Mouse (Mus musculus): ENCODE results near the gene Fignl1. TPM values are rescaled to one million over a fixed set of nuclear protein-coding genes. Genes with fewer than 3 reads are reported as not detected.

The Fignl1 gene
- polyA plus RNA-seq, 1 experiment, result 89.3 TPM

- H3K4me3 ChIP-seq (ENCODE audit: low read depth, low read length), result no peak overlapping the region
- H3K27ac ChIP-seq (ENCODE audit: insufficient read depth, low read length), result no peak overlapping the region
- H3K36me3 ChIP-seq (ENCODE audit: control insufficient read depth, insufficient read depth, low read length, poor library complexity, severe bottlenecking), result no peaks in the 10 kb centered on the region
- H3K27me3 ChIP-seq (ENCODE audit: control insufficient read depth, insufficient read depth, low read length, poor library complexity, severe bottlenecking), result peaks cover 3% of the 10 kb centered on the region; the same call in 1 of the 2 replicates
- no peak for TF ChIP-seq CTCF (IDR thresholded peaks at IDR 0.05; ENCODE audit: low read depth, low read length)
- TF ChIP-seq EP300 (IDR thresholded peaks at IDR 0.05; ENCODE audit: insufficient read depth, low read depth, low read length), result no peak
- TF ChIP-seq POLR2A (IDR thresholded peaks at IDR 0.05; ENCODE audit: insufficient read depth, low read length), result no peak
- H3K9ac ChIP-seq (ENCODE audit: low read depth, poor library complexity, severe bottlenecking), result no peak overlapping the region
- H3K4me1 ChIP-seq (ENCODE audit: control insufficient read depth, insufficient read depth, low read length), result no peaks in the 10 kb centered on the region
- H3K9me3 ChIP-seq (replicated peaks; ENCODE audit: control insufficient read depth, insufficient read depth, low read length, poor library complexity, severe bottlenecking), result no peaks in the 10 kb centered on the region
Observed at GRCm38 (mm10) chr11:11774384-11774783, 34.4 kb downstream of the Fignl1 start.

GRCm38 (mm10) chr11:11772196-11772595 lies 36.6 kb downstream of the Fignl1 start:
- H3K27ac ChIP-seq (ENCODE audit: insufficient read depth, low read length), result no peak overlapping the region
- no peaks in the 10 kb centered on the region for H3K4me1 ChIP-seq (ENCODE audit: control insufficient read depth, insufficient read depth, low read length)
- no peak overlapping the region for H3K9ac ChIP-seq (ENCODE audit: low read depth, poor library complexity, severe bottlenecking)
- H3K4me3 ChIP-seq (ENCODE audit: low read depth, low read length), result no peak overlapping the region
- no peak for TF ChIP-seq EP300 (IDR thresholded peaks at IDR 0.05; ENCODE audit: insufficient read depth, low read depth, low read length)
- TF ChIP-seq CTCF (IDR thresholded peaks at IDR 0.05; ENCODE audit: low read depth, low read length), result no peak
- TF ChIP-seq POLR2A (IDR thresholded peaks at IDR 0.05; ENCODE audit: insufficient read depth, low read length), result no peak
- no peaks in the 10 kb centered on the region for H3K36me3 ChIP-seq (ENCODE audit: control insufficient read depth, insufficient read depth, low read length, poor library complexity, severe bottlenecking)
- no peaks in the 10 kb centered on the region for H3K9me3 ChIP-seq (replicated peaks; ENCODE audit: control insufficient read depth, insufficient read depth, low read length, poor library complexity, severe bottlenecking)
- peaks cover 3% of the 10 kb centered on the region; the same call in 1 of the 2 replicates for H3K27me3 ChIP-seq (ENCODE audit: control insufficient read depth, insufficient read depth, low read length, poor library complexity, severe bottlenecking)

GRCm38 (mm10) chr11:11770691-11771090 lies 38.1 kb downstream of the Fignl1 start:
- Histone ChIP-seq H3K27ac (ENCODE audit: insufficient read depth, low read length) (no peak overlapping the region), H3K9me3 (replicated peaks; ENCODE audit: control insufficient read depth, insufficient read depth, low read length, poor library complexity, severe bottlenecking) (peaks cover 3% of the 10 kb centered on the region; the same call in 1 of the 2 replicates), H3K4me1 (ENCODE audit: control insufficient read depth, insufficient read depth, low read length) (no peaks in the 10 kb centered on the region), H3K9ac (ENCODE audit: low read depth, poor library complexity, severe bottlenecking) (no peak overlapping the region), H3K36me3 (ENCODE audit: control insufficient read depth, insufficient read depth, low read length, poor library complexity, severe bottlenecking) (no peaks in the 10 kb centered on the region), H3K4me3 (ENCODE audit: low read depth, low read length) (no peak overlapping the region), H3K27me3 (ENCODE audit: control insufficient read depth, insufficient read depth, low read length, poor library complexity, severe bottlenecking) (peaks cover 3% of the 10 kb centered on the region; the same call in 1 of the 2 replicates)
- TF ChIP-seq POLR2A (IDR thresholded peaks at IDR 0.05; ENCODE audit: insufficient read depth, low read length) (no peak), CTCF (IDR thresholded peaks at IDR 0.05; ENCODE audit: low read depth, low read length) (no peak), EP300 (IDR thresholded peaks at IDR 0.05; ENCODE audit: insufficient read depth, low read depth, low read length) (no peak)

GRCm38 (mm10) chr11:11769281-11769680 lies 39.5 kb downstream of the Fignl1 start:
- TF ChIP-seq POLR2A (IDR thresholded peaks at IDR 0.05; ENCODE audit: insufficient read depth, low read length) (no peak), CTCF (IDR thresholded peaks at IDR 0.05; ENCODE audit: low read depth, low read length) (no peak)
- H3K27ac ChIP-seq (ENCODE audit: insufficient read depth, low read length), result no peak overlapping the region
- peaks cover 3% of the 10 kb centered on the region; the same call in 1 of the 2 replicates for H3K27me3 ChIP-seq (ENCODE audit: control insufficient read depth, insufficient read depth, low read length, poor library complexity, severe bottlenecking)
- peaks cover 3% of the 10 kb centered on the region; the same call in 1 of the 2 replicates for H3K9me3 ChIP-seq (replicated peaks; ENCODE audit: control insufficient read depth, insufficient read depth, low read length, poor library complexity, severe bottlenecking)
- no peaks in the 10 kb centered on the region for H3K4me1 ChIP-seq (ENCODE audit: control insufficient read depth, insufficient read depth, low read length)
- H3K4me3 ChIP-seq (ENCODE audit: low read depth, low read length), result no peak overlapping the region
- H3K9ac ChIP-seq (ENCODE audit: low read depth, poor library complexity, severe bottlenecking), result no peak overlapping the region
- H3K36me3 ChIP-seq (ENCODE audit: control insufficient read depth, insufficient read depth, low read length, poor library complexity, severe bottlenecking), result no peaks in the 10 kb centered on the region

- TF ChIP-seq POLR2A (IDR thresholded peaks at IDR 0.05; ENCODE audit: insufficient read depth, low read length), result no peak
- TF ChIP-seq EP300 (IDR thresholded peaks at IDR 0.05; ENCODE audit: insufficient read depth, low read depth, low read length), result no peak
- no peak for TF ChIP-seq CTCF (IDR thresholded peaks at IDR 0.05; ENCODE audit: low read depth, low read length)
- Histone ChIP-seq H3K27ac (ENCODE audit: insufficient read depth, low read length) (no peak overlapping the region), H3K4me1 (ENCODE audit: control insufficient read depth, insufficient read depth, low read length) (no peaks in the 10 kb centered on the region), H3K9me3 (replicated peaks; ENCODE audit: control insufficient read depth, insufficient read depth, low read length, poor library complexity, severe bottlenecking) (peaks cover 3% of the 10 kb centered on the region; the same call in 1 of the 2 replicates), H3K27me3 (ENCODE audit: control insufficient read depth, insufficient read depth, low read length, poor library complexity, severe bottlenecking) (peaks cover 3% of the 10 kb centered on the region; the same call in 1 of the 2 replicates), H3K4me3 (ENCODE audit: low read depth, low read length) (no peak overlapping the region), H3K9ac (ENCODE audit: low read depth, poor library complexity, severe bottlenecking) (no peak overlapping the region), H3K36me3 (ENCODE audit: control insufficient read depth, insufficient read depth, low read length, poor library complexity, severe bottlenecking) (no peaks in the 10 kb centered on the region)
Observed at GRCm38 (mm10) chr11:11768057-11768456, 40.7 kb downstream of the Fignl1 start.

GRCm38 (mm10) chr11:11766736-11767135 lies 42.0 kb downstream of the Fignl1 start:
- H3K4me1 ChIP-seq (ENCODE audit: control insufficient read depth, insufficient read depth, low read length), result no peaks in the 10 kb centered on the region
- TF ChIP-seq POLR2A (IDR thresholded peaks at IDR 0.05; ENCODE audit: insufficient read depth, low read length), result no peak
- no peak for TF ChIP-seq EP300 (IDR thresholded peaks at IDR 0.05; ENCODE audit: insufficient read depth, low read depth, low read length)
- TF ChIP-seq CTCF (IDR thresholded peaks at IDR 0.05; ENCODE audit: low read depth, low read length), result no peak
- no peak overlapping the region for H3K27ac ChIP-seq (ENCODE audit: insufficient read depth, low read length)
- H3K9ac ChIP-seq (ENCODE audit: low read depth, poor library complexity, severe bottlenecking), result no peak overlapping the region
- H3K9me3 ChIP-seq (replicated peaks; ENCODE audit: control insufficient read depth, insufficient read depth, low read length, poor library complexity, severe bottlenecking), result peaks cover 3% of the 10 kb centered on the region; the same call in 1 of the 2 replicates
- no peak overlapping the region for H3K4me3 ChIP-seq (ENCODE audit: low read depth, low read length)
- H3K27me3 ChIP-seq (ENCODE audit: control insufficient read depth, insufficient read depth, low read length, poor library complexity, severe bottlenecking), result peaks cover 3% of the 10 kb centered on the region; the same call in 1 of the 2 replicates
- H3K36me3 ChIP-seq (ENCODE audit: control insufficient read depth, insufficient read depth, low read length, poor library complexity, severe bottlenecking), result no peaks in the 10 kb centered on the region
